Mouse (Mus musculus) inflammation-experienced regulatory T-cells, adult 16 weeks (primary cell): Measurements from ENCODE around the gene Eif4a2. TPM values are rescaled to one million over a fixed set of nuclear protein-coding genes. Genes with fewer than 3 reads are reported as not detected.

ENCODE experiments used
- polyA plus RNA-seq: library from polyadenylated mRNA; unstranded; fragments of 100-300 nt; shearing (Covaris generic); gene quantifications from one replicate; pipeline ENCODE4 v1.2.1, GENCODE M21; 2017

Gene Eif4a2
- 286 TPM for polyA plus RNA-seq

DNA sequence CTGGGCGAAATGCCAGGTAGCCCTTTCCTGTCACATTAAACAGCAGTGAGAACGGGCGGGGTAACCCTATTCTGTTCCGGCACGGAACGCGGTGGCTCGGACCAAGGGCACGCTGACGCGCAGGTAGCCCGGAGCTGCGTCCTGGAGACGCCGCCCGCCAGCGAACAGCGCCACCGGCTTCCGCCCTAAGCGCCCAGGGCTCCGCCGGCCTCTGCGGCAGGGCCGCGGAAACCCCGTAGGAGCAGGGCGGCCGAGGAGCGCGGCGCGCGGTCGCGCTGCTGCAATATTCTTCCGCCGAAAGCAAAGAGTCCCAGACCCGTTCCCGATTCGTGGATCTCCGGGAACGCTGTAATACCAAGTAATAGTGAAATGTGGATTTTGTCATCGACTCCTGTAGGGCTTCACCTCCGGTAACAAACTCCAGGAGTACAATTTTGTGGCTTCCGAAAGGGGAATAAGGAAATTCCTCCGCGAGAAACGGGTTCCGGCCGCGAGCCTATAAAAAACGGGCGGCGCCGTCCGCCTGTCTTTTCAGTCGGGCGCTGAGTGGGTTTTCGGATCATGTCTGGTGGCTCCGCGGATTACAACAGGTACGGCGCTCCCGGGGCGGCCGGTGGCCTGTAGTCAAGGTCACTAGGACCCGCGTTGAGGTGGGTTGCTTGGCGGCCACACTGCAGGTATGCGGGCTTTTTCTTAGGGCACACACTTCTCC is at the start of gene Eif4a2:
Gene Eif4a2 (plus strand): TSS at position 214 of the 712 bp plus-strand sequence.

GRCm38 (mm10) chr16:23057668-23058447 is 49.4 kb upstream of the Eif4a2 start, which contains the start of gene Kng1:
Kng1 (plus strand) TSS chr16:23057865.

GRCm38 (mm10) chr16:23127673-23128375 is 20.6 kb downstream of the Eif4a2 start, which contains the start of gene Rfc4:
Rfc4 (minus strand) TSS chr16:23127737.

GRCm38 (mm10) chr16:23146280-23146679 is 39.0 kb downstream of the Eif4a2 start, which contains the start of gene Adipoq:
Adipoq (plus strand) TSS chr16:23146536.

Other genes starting within 250 kb of the Eif4a2 start
- 30.0 TPM for gene Tbccd1, start 249.8 kb upstream of the Eif4a2 start, polyA plus RNA-seq
- gene Dnajb11, start 249.6 kb upstream of the Eif4a2 start, polyA plus RNA-seq, result 134 TPM
- gene Ahsg, start 216.2 kb upstream of the Eif4a2 start, polyA plus RNA-seq, result not detected
- gene Fetub, start 189.1 kb upstream of the Eif4a2 start, polyA plus RNA-seq, result not detected
- not detected for gene Hrg, start 156.4 kb upstream of the Eif4a2 start, polyA plus RNA-seq
- not detected for gene Kng2, start 78.0 kb upstream of the Eif4a2 start, polyA plus RNA-seq
- gene Kng1, start 49.6 kb upstream of the Eif4a2 start, polyA plus RNA-seq, result not detected
- 30.8 TPM for gene Rfc4, start 20.3 kb downstream of the Eif4a2 start, polyA plus RNA-seq
- gene Adipoq, start 39.1 kb downstream of the Eif4a2 start, polyA plus RNA-seq, result 1.1 TPM
- 128 TPM for gene St6gal1, start 117.3 kb downstream of the Eif4a2 start, polyA plus RNA-seq